Mouse (Mus musculus) liver, embryonic 11.5 days (tissue): ENCODE data around the gene Anapc16. TPM values are rescaled to one million over a fixed set of nuclear protein-coding genes. Genes with fewer than 3 reads are reported as not detected.
"Not testable (repeated sequence)": the region's sequence is repeated elsewhere in the genome, so short reads cannot be mapped to it uniquely, and the experiment has no call there.

Experiments
- ATAC-seq: fragments of 200-750 bp; cut with Nextera tagmentation; replicated peaks from 2 replicates; pipeline ENCODE4 v1.8.0; 2017; ENCODE audit warnings: moderate number of reproducible peaks, mild to moderate bottlenecking, moderate TSS enrichment, moderate library complexity; ENCODE audit not compliant: low FRiP score
- DNase-seq: peaks from one replicate; pipeline ENCODE4 v3.0.0-alpha.2; 2017; ENCODE audit warnings: low spot score
- H3K27ac ChIP-seq: fragments of 300-500 bp; sonication (generic); 2 replicates; pipeline ENCODE4 v1.5.1; 2014; ENCODE audit warnings: mild to moderate bottlenecking, low read depth, low read length, control low read depth
- H3K27me3 ChIP-seq: fragments of 300-500 bp; sonication (generic); replicated peaks from 2 replicates; pipeline ENCODE4 v1.6.1; 2014; ENCODE audit warnings: low read length, mixed read lengths; ENCODE audit not compliant: control insufficient read depth, insufficient read depth
- H3K36me3 ChIP-seq: fragments of 300-500 bp; sonication (generic); 2 replicates; pipeline ENCODE4 v1.6.1; 2014; ENCODE audit warnings: mild to moderate bottlenecking, low read length, moderate library complexity, mixed read lengths; ENCODE audit not compliant: control insufficient read depth, insufficient read depth
- H3K4me1 ChIP-seq: fragments of 300-500 bp; sonication (generic); replicated peaks from 2 replicates; pipeline ENCODE4 v1.6.1; 2014; ENCODE audit warnings: low read length, mixed read lengths; ENCODE audit not compliant: control insufficient read depth, insufficient read depth
- H3K4me2 ChIP-seq: fragments of 300-500 bp; sonication (generic); 2 replicates; pipeline ENCODE4 v1.6.1; 2014; ENCODE audit warnings: mild to moderate bottlenecking, control low read depth, moderate library complexity
- H3K4me3 ChIP-seq: fragments of 300-500 bp; sonication (generic); 2 replicates; pipeline ENCODE4 v1.5.1; 2014; ENCODE audit warnings: low read depth, low read length, control low read depth
- H3K9ac ChIP-seq: fragments of 300-500 bp; sonication (generic); 2 replicates; pipeline ENCODE4 v1.6.1; 2014; ENCODE audit warnings: low read depth, low read length, control low read depth
- H3K9me3 ChIP-seq: fragments of 300-500 bp; sonication (generic); 2 replicates; pipeline ENCODE4 v1.6.1; 2016; ENCODE audit warnings: low read length, inconsistent platforms, mixed read lengths; ENCODE audit not compliant: control insufficient read depth
- WGBS: fragments of 180-500 bp; shearing (Covaris S2); extraction: QIAGEN DNeasy Blood & Tissue Kit; methylation state at CpG from one replicate; pipeline ENCODE4 v1.1.7; 2014; 5-methylcytosine and 5-hydroxymethylcytosine counted together
- polyA plus RNA-seq: library from polyadenylated mRNA; unstranded; fragments of >200 nt; fragmentation: Nextera tagmentation; extraction: Ambion mirVana; gene quantifications from 2 replicates; pipeline ENCODE4 v1.2.1, GENCODE M21; 2014

Anapc16 gene
- polyA plus RNA-seq, 1 experiment from 2014 or later = 77.4 TPM

- no peaks in the 10 kb centered on the region; the same call in 1 of the 2 replicates for H3K4me1 ChIP-seq
- H3K4me3 ChIP-seq = no peak overlapping the region
- H3K9me3 ChIP-seq = no peaks in the 10 kb centered on the region
- ATAC-seq (no peak), DNase-seq (no peak)
- no peak overlapping the region for H3K4me2 ChIP-seq
- H3K36me3 ChIP-seq = peaks cover 2% of the 10 kb centered on the region
- H3K27me3 ChIP-seq = no peaks in the 10 kb centered on the region
- 41% methylated on average over 3 of the region's 3 CpGs for WGBS
- H3K9ac ChIP-seq = no peak overlapping the region
- H3K27ac ChIP-seq = no peak overlapping the region
Measured at GRCm38 (mm10) chr10:60009115-60009514, 6.2 kb upstream of the Anapc16 start.

GRCm38 (mm10) chr10:60005264-60005663 lies 2.3 kb upstream of the Anapc16 start:
- Histone ChIP-seq H3K27ac (no peak overlapping the region), H3K4me2 (no peak overlapping the region), H3K36me3 (peaks cover 4% of the 10 kb centered on the region; the same call in 1 of the 2 replicates), H3K9me3 (no peaks in the 10 kb centered on the region), H3K4me3 (no peak overlapping the region), H3K27me3 (no peaks in the 10 kb centered on the region), H3K9ac (no peak overlapping the region), H3K4me1 (peaks cover 6% of the 10 kb centered on the region)
- WGBS = 46% methylated on average over 2 of the region's 2 CpGs
- ATAC-seq = no peak
- DNase-seq = no peak

- no peaks in the 10 kb centered on the region for H3K27me3 ChIP-seq
- peak overlapping the region; percentile 82 for H3K9ac ChIP-seq
- H3K4me3 ChIP-seq = peak overlapping the region; percentile 63
- DNase-seq (no peak), ATAC-seq (no peak)
- 71% methylated on average over 9 of the region's 9 CpGs for WGBS
- peak overlapping the region; percentile 95 for H3K27ac ChIP-seq
- H3K9me3 ChIP-seq = no peaks in the 10 kb centered on the region
- peaks cover 4% of the 10 kb centered on the region; the same call in 1 of the 2 replicates for H3K36me3 ChIP-seq
- H3K4me2 ChIP-seq = peak overlapping the region; percentile 90
- peaks cover 8% of the 10 kb centered on the region for H3K4me1 ChIP-seq
Measured at GRCm38 (mm10) chr10:60003847-60004246, 912 bp upstream of the Anapc16 start.

- H3K27me3 ChIP-seq = no peaks in the 10 kb centered on the region
- peaks cover 9% of the 10 kb centered on the region for H3K4me1 ChIP-seq
- H3K4me2 ChIP-seq = peak overlapping the region; percentile 90
- peak overlapping the region; percentile 82 for H3K9ac ChIP-seq
- WGBS = 2% methylated on average over 21 of the region's 21 CpGs
- peaks cover 4% of the 10 kb centered on the region; the same call in 1 of the 2 replicates for H3K36me3 ChIP-seq
- ATAC-seq = no peak
- peak overlapping the region; percentile 95 for H3K27ac ChIP-seq
- H3K4me3 ChIP-seq = peak overlapping the region; percentile 63
- H3K9me3 ChIP-seq = no peaks in the 10 kb centered on the region
- no peak for DNase-seq
Measured at GRCm38 (mm10) chr10:60003213-60003752, 348 bp upstream of the Anapc16 start.

GRCm38 (mm10) chr10:60002203-60002602 lies 732 bp downstream of the Anapc16 start:
- Histone ChIP-seq H3K4me3 (peak overlapping the region; percentile 63), H3K27me3 (no peaks in the 10 kb centered on the region), H3K9ac (peak overlapping the region; percentile 82), H3K27ac (peak overlapping the region; percentile 95), H3K4me1 (peaks cover 9% of the 10 kb centered on the region), H3K9me3 (no peaks in the 10 kb centered on the region), H3K4me2 (peak overlapping the region; percentile 90), H3K36me3 (peaks cover 4% of the 10 kb centered on the region; the same call in 1 of the 2 replicates)
- ATAC-seq (peak; percentile 13; the same call in 1 of the 2 replicates), DNase-seq (no peak)
- 3% methylated on average over 12 of the region's 12 CpGs for WGBS

GRCm38 (mm10) chr10:60001663-60002062 lies 1.3 kb downstream of the Anapc16 start:
- H3K27ac ChIP-seq, ATAC-seq, H3K27me3 ChIP-seq, DNase-seq, H3K9me3 ChIP-seq, H3K4me1 ChIP-seq, H3K36me3 ChIP-seq: not testable (repeated sequence)
- 83% methylated on average over 8 of the region's 8 CpGs for WGBS
- Histone ChIP-seq H3K9ac (peak overlapping the region; percentile 41; the same call in 1 of the 2 replicates), H3K4me3 (peak overlapping the region; percentile 63), H3K4me2 (peak overlapping the region; percentile 90)

- H3K27me3 ChIP-seq = no peaks in the 10 kb centered on the region
- H3K36me3 ChIP-seq = peaks cover 16% of the 10 kb centered on the region; the same call in 1 of the 2 replicates
- no peaks in the 10 kb centered on the region for H3K9me3 ChIP-seq
- no peak for DNase-seq
- H3K4me3 ChIP-seq = no peak overlapping the region
- no peak for ATAC-seq
- H3K27ac ChIP-seq = no peak overlapping the region
- no peak overlapping the region for H3K4me2 ChIP-seq
- peaks cover 9% of the 10 kb centered on the region for H3K4me1 ChIP-seq
- 75% methylated on average over 3 of the region's 3 CpGs for WGBS
- H3K9ac ChIP-seq = no peak overlapping the region
Measured at GRCm38 (mm10) chr10:59999057-59999456, 3.9 kb downstream of the Anapc16 start.

- no peaks in the 10 kb centered on the region for H3K9me3 ChIP-seq
- H3K4me2 ChIP-seq = no peak overlapping the region
- no peak overlapping the region for H3K9ac ChIP-seq
- no peak overlapping the region for H3K27ac ChIP-seq
- no peaks in the 10 kb centered on the region for H3K27me3 ChIP-seq
- 17% methylated on average over 7 of the region's 7 CpGs for WGBS
- H3K36me3 ChIP-seq = peaks cover 22% of the 10 kb centered on the region
- ATAC-seq = no peak
- DNase-seq = no peak
- no peak overlapping the region for H3K4me3 ChIP-seq
- H3K4me1 ChIP-seq = peaks cover 9% of the 10 kb centered on the region
Measured at GRCm38 (mm10) chr10:59997591-59997990, 5.3 kb downstream of the Anapc16 start.

- DNase-seq (no peak), ATAC-seq (no peak)
- Histone ChIP-seq H3K36me3 (peaks cover 24% of the 10 kb centered on the region), H3K27ac (no peak overlapping the region), H3K4me2 (no peak overlapping the region), H3K27me3 (no peaks in the 10 kb centered on the region), H3K4me1 (0 out of 2 replicates have a peak, but pooled peaks cover 3% of the 10 kb centered on the region), H3K4me3 (no peak overlapping the region), H3K9ac (no peak overlapping the region), H3K9me3 (no peaks in the 10 kb centered on the region)
- WGBS = 94% methylated on average over 6 of the region's 6 CpGs
Measured at GRCm38 (mm10) chr10:59995889-59996288, 7.0 kb downstream of the Anapc16 start.
